Mouse (Mus musculus): Measurements from ENCODE around the gene Denr.

DNA sequence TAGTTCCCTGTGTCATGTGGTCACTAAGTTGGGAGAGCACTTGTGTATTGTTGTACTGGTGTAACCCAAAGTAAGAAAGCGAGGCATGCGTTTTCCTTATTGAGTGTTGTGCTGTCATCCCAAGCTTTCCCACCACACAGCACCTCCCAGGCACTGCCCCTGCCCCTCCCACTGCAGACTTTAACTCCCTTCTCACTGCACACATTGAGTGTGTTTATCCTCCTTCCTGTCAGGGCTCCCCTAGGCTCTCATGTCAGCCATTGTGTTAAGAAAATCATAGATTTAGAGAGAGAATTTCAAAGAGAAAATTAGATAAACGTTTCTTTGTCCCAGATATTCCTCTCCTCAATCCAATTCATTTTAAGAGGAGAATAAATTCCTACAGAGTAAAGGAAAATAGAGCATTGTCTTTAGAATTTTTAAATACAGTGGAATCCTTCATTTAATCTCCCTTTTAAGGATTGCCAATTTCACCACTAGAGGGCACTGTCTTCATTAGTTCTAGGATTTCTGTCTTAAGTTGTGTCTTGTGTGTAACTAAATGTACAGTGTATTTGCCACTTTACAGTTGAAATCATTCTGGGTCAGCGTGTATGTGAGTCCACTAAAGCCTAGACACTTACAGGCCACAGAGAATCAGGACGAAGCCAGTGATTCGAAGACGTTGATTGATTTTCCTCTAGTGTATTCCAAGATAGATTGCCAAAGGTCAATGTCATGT lies 40.2 kb downstream of the Denr start:
- TF ChIP-seq ZC3H11A (IDR thresholded peaks at IDR 0.05; ENCODE audit: borderline replicate concordance, low read depth, low read length) (no peak), MAFK (IDR thresholded peaks at IDR 0.05; ENCODE audit: insufficient read depth, low read depth, low read length) (no peak), CHD2 (IDR thresholded peaks at IDR 0.05; ENCODE audit: low read depth, low read length) (no peak), HCFC1 (IDR thresholded peaks at IDR 0.05; ENCODE audit: borderline replicate concordance, insufficient read depth, low read length) (no peak)

Measured in ES-E14 (cell line).